Mouse (Mus musculus): Measurements from ENCODE around the gene Bmp2. TPM values are rescaled to one million over a fixed set of nuclear protein-coding genes. Genes with fewer than 3 reads are reported as not detected.
A peak's percentile ranks its signal among the peaks of the same experiment; 100 is the strongest.

Gene Bmp2
- polyA plus RNA-seq, 1 experiment = 1.3 TPM

- no peak for DNase-seq
- H3K4me3 ChIP-seq (ENCODE audit: insufficient read depth, low read depth, low read length) = no peak overlapping the region
- H3K27me3 ChIP-seq (replicated peaks; ENCODE audit: control insufficient read depth, insufficient read depth, low read length) = no peaks in the 10 kb centered on the region
- 90% methylated on average over 2 of the region's 2 CpGs for WGBS
- H3K4me1 ChIP-seq (ENCODE audit: control insufficient read depth, insufficient read depth, low read length) = no peaks in the 10 kb centered on the region
- no peak overlapping the region for H3K27ac ChIP-seq (ENCODE audit: insufficient read depth, low read depth, low read length)
- TF ChIP-seq POLR2A (IDR thresholded peaks at IDR 0.05; ENCODE audit: low read depth, low read length) (no peak), CTCF (conservative IDR thresholded peaks at IDR 0.05; ENCODE audit: insufficient read depth, insufficient read length, low read depth, low read length) (no peak)
- H3K36me3 ChIP-seq (ENCODE audit: control insufficient read depth, insufficient read depth, low read length) = no peaks in the 10 kb centered on the region
Observed at GRCm38 (mm10) chr2:133517867-133518266, 34.1 kb upstream of the Bmp2 start.

GRCm38 (mm10) chr2:133521193-133521592 is 30.8 kb upstream of the Bmp2 start:
- Histone ChIP-seq H3K4me1 (ENCODE audit: control insufficient read depth, insufficient read depth, low read length) (no peaks in the 10 kb centered on the region), H3K27ac (ENCODE audit: insufficient read depth, low read depth, low read length) (no peak overlapping the region), H3K27me3 (replicated peaks; ENCODE audit: control insufficient read depth, insufficient read depth, low read length) (no peaks in the 10 kb centered on the region), H3K4me3 (ENCODE audit: insufficient read depth, low read depth, low read length) (no peak overlapping the region), H3K36me3 (ENCODE audit: control insufficient read depth, insufficient read depth, low read length) (no peaks in the 10 kb centered on the region)
- TF ChIP-seq CTCF (conservative IDR thresholded peaks at IDR 0.05; ENCODE audit: insufficient read depth, insufficient read length, low read depth, low read length) (no peak), POLR2A (IDR thresholded peaks at IDR 0.05; ENCODE audit: low read depth, low read length) (no peak)
- DNase-seq = no peak
- 62% methylated on average over 5 of the region's 5 CpGs for WGBS

- no peak overlapping the region for H3K27ac ChIP-seq (ENCODE audit: insufficient read depth, low read depth, low read length)
- TF ChIP-seq POLR2A (IDR thresholded peaks at IDR 0.05; ENCODE audit: low read depth, low read length) (no peak), CTCF (conservative IDR thresholded peaks at IDR 0.05; ENCODE audit: insufficient read depth, insufficient read length, low read depth, low read length) (no peak)
- no peaks in the 10 kb centered on the region for H3K27me3 ChIP-seq (replicated peaks; ENCODE audit: control insufficient read depth, insufficient read depth, low read length)
- 68% methylated on average over 2 of the region's 2 CpGs for WGBS
- no peaks in the 10 kb centered on the region for H3K4me1 ChIP-seq (ENCODE audit: control insufficient read depth, insufficient read depth, low read length)
- no peaks in the 10 kb centered on the region for H3K36me3 ChIP-seq (ENCODE audit: control insufficient read depth, insufficient read depth, low read length)
- peak; percentile 48 for DNase-seq
- H3K4me3 ChIP-seq (ENCODE audit: insufficient read depth, low read depth, low read length) = no peak overlapping the region
Observed at GRCm38 (mm10) chr2:133522121-133522520, 29.8 kb upstream of the Bmp2 start.

GRCm38 (mm10) chr2:133525621-133526181 is 26.3 kb upstream of the Bmp2 start:
- Histone ChIP-seq H3K36me3 (ENCODE audit: control insufficient read depth, insufficient read depth, low read length) (no peaks in the 10 kb centered on the region), H3K27me3 (replicated peaks; ENCODE audit: control insufficient read depth, insufficient read depth, low read length) (no peaks in the 10 kb centered on the region), H3K4me1 (ENCODE audit: control insufficient read depth, insufficient read depth, low read length) (no peaks in the 10 kb centered on the region), H3K27ac (ENCODE audit: insufficient read depth, low read depth, low read length) (no peak overlapping the region), H3K4me3 (ENCODE audit: insufficient read depth, low read depth, low read length) (no peak overlapping the region)
- peak; percentile 18 for DNase-seq
- TF ChIP-seq POLR2A (IDR thresholded peaks at IDR 0.05; ENCODE audit: low read depth, low read length) = no peak
- TF ChIP-seq CTCF (conservative IDR thresholded peaks at IDR 0.05; ENCODE audit: insufficient read depth, insufficient read length, low read depth, low read length) = no peak
- 28% methylated on average over 4 of the region's 4 CpGs for WGBS

GRCm38 (mm10) chr2:133529396-133529795 is 22.6 kb upstream of the Bmp2 start:
- Histone ChIP-seq H3K4me1 (ENCODE audit: control insufficient read depth, insufficient read depth, low read length) (no peaks in the 10 kb centered on the region), H3K27ac (ENCODE audit: insufficient read depth, low read depth, low read length) (no peak overlapping the region), H3K27me3 (replicated peaks; ENCODE audit: control insufficient read depth, insufficient read depth, low read length) (no peaks in the 10 kb centered on the region), H3K36me3 (ENCODE audit: control insufficient read depth, insufficient read depth, low read length) (no peaks in the 10 kb centered on the region), H3K4me3 (ENCODE audit: insufficient read depth, low read depth, low read length) (no peak overlapping the region)
- TF ChIP-seq CTCF (conservative IDR thresholded peaks at IDR 0.05; ENCODE audit: insufficient read depth, insufficient read length, low read depth, low read length) = no peak
- TF ChIP-seq POLR2A (IDR thresholded peaks at IDR 0.05; ENCODE audit: low read depth, low read length) = no peak
- no peak for DNase-seq
- 95% methylated on average over 9 of the region's 9 CpGs for WGBS

- Histone ChIP-seq H3K27ac (ENCODE audit: insufficient read depth, low read depth, low read length) (no peak overlapping the region), H3K4me3 (ENCODE audit: insufficient read depth, low read depth, low read length) (no peak overlapping the region), H3K4me1 (ENCODE audit: control insufficient read depth, insufficient read depth, low read length) (no peaks in the 10 kb centered on the region), H3K36me3 (ENCODE audit: control insufficient read depth, insufficient read depth, low read length) (no peaks in the 10 kb centered on the region), H3K27me3 (replicated peaks; ENCODE audit: control insufficient read depth, insufficient read depth, low read length) (no peaks in the 10 kb centered on the region)
- no peak for TF ChIP-seq CTCF (conservative IDR thresholded peaks at IDR 0.05; ENCODE audit: insufficient read depth, insufficient read length, low read depth, low read length)
- WGBS = 53% methylated on average over 3 of the region's 3 CpGs
- no peak for DNase-seq
Observed at GRCm38 (mm10) chr2:133533073-133533472, 18.9 kb upstream of the Bmp2 start.

GRCm38 (mm10) chr2:133535481-133535880 is 16.5 kb upstream of the Bmp2 start:
- H3K27me3 ChIP-seq (replicated peaks; ENCODE audit: control insufficient read depth, insufficient read depth, low read length) = no peaks in the 10 kb centered on the region
- 82% methylated on average over 9 of the region's 9 CpGs for WGBS
- no peaks in the 10 kb centered on the region for H3K4me1 ChIP-seq (ENCODE audit: control insufficient read depth, insufficient read depth, low read length)
- H3K27ac ChIP-seq (ENCODE audit: insufficient read depth, low read depth, low read length) = no peak overlapping the region
- no peak for DNase-seq
- H3K4me3 ChIP-seq (ENCODE audit: insufficient read depth, low read depth, low read length) = no peak overlapping the region
- H3K36me3 ChIP-seq (ENCODE audit: control insufficient read depth, insufficient read depth, low read length) = no peaks in the 10 kb centered on the region
- TF ChIP-seq POLR2A (IDR thresholded peaks at IDR 0.05; ENCODE audit: low read depth, low read length) = no peak
- no peak for TF ChIP-seq CTCF (conservative IDR thresholded peaks at IDR 0.05; ENCODE audit: insufficient read depth, insufficient read length, low read depth, low read length)
